Mouse (Mus musculus): ENCODE measurements around the gene Cuta.

The Cuta gene

GRCm38 (mm10) chr17:26892635-26893375 lies 46.6 kb downstream of the Cuta start:
- in situ Hi-C loops (cut with MseI, MboI), result no loop called here

GRCm38 (mm10) chr17:26887926-26888325 lies 51.4 kb downstream of the Cuta start:
- in situ Hi-C loops (cut with MseI, MboI), result loop anchor here in 1 of 2 experiments (5.0 to 10.0 kb wide), 2 partner anchors 91 to 163 kb away; no protein-coding TSS in a partner anchor

GRCm38 (mm10) chr17:26886047-26886749 lies 53.2 kb downstream of the Cuta start:
- in situ Hi-C loops (cut with MseI, MboI), result loop anchor here in 1 of 2 experiments (5.0 to 10.0 kb wide), 2 partner anchors 89 to 161 kb away; no protein-coding TSS in a partner anchor

- in situ Hi-C loops (cut with MseI, MboI), result loop anchor here in 1 of 2 experiments (5.0 to 10.0 kb wide), 2 partner anchors 88 to 160 kb away; no protein-coding TSS in a partner anchor
Observed at GRCm38 (mm10) chr17:26884995-26885926, 54.1 kb downstream of the Cuta start.

All from mouse trophoblast stem cell (cell line).